Mouse (Mus musculus): ENCODE data around the gene Ntn4.

Ntn4 gene

GRCm38 (mm10) chr10:93640521-93640952 lies at the start of gene Ntn4:
TSS of gene Ntn4 (plus strand) at chr10:93640681.
- in situ Hi-C loops (cut with MboI, MseI): no loop called here

GRCm38 (mm10) chr10:93592456-93592855 lies 48.0 kb upstream of the Ntn4 start:
- in situ Hi-C loops (cut with MboI, MseI): no loop called here

GRCm38 (mm10) chr10:93594022-93594482 lies 46.4 kb upstream of the Ntn4 start:
- in situ Hi-C loops (cut with MboI, MseI): no loop called here

GRCm38 (mm10) chr10:93595831-93596230 lies 44.6 kb upstream of the Ntn4 start:
- in situ Hi-C loops (cut with MboI, MseI): no loop called here

GRCm38 (mm10) chr10:93596641-93597040 lies 43.8 kb upstream of the Ntn4 start:
- in situ Hi-C loops (cut with MboI, MseI): no loop called here

- in situ Hi-C loops (cut with MboI, MseI): loop anchor here (5.0 kb wide), 1 partner anchor 165 kb away; no protein-coding TSS in a partner anchor
Observed at GRCm38 (mm10) chr10:93602309-93602708, 38.2 kb upstream of the Ntn4 start.

GRCm38 (mm10) chr10:93603256-93603655 lies 37.2 kb upstream of the Ntn4 start:
- in situ Hi-C loops (cut with MboI, MseI): loop anchor here (5.0 kb wide), 1 partner anchor 164 kb away; no protein-coding TSS in a partner anchor

- in situ Hi-C loops (cut with MboI, MseI): no loop called here
Observed at GRCm38 (mm10) chr10:93606326-93606725, 34.2 kb upstream of the Ntn4 start.

GRCm38 (mm10) chr10:93608051-93608450 lies 32.4 kb upstream of the Ntn4 start:
- in situ Hi-C loops (cut with MboI, MseI): no loop called here

GRCm38 (mm10) chr10:93609236-93609635 lies 31.2 kb upstream of the Ntn4 start:
- in situ Hi-C loops (cut with MboI, MseI): no loop called here

GRCm38 (mm10) chr10:93610896-93611295 lies 29.6 kb upstream of the Ntn4 start:
- in situ Hi-C loops (cut with MboI, MseI): no loop called here

GRCm38 (mm10) chr10:93611419-93612007 lies 29.0 kb upstream of the Ntn4 start:
- in situ Hi-C loops (cut with MboI, MseI): no loop called here

- in situ Hi-C loops (cut with MboI, MseI): no loop called here
Observed at GRCm38 (mm10) chr10:93614850-93615249, 25.6 kb upstream of the Ntn4 start.

GRCm38 (mm10) chr10:93620438-93621179 lies 19.9 kb upstream of the Ntn4 start:
- in situ Hi-C loops (cut with MboI, MseI): no loop called here

- in situ Hi-C loops (cut with MboI, MseI): no loop called here
Observed at GRCm38 (mm10) chr10:93623725-93624124, 16.8 kb upstream of the Ntn4 start.

- in situ Hi-C loops (cut with MboI, MseI): no loop called here
Observed at GRCm38 (mm10) chr10:93624151-93624550, 16.3 kb upstream of the Ntn4 start.

GRCm38 (mm10) chr10:93630310-93630709 lies 10.2 kb upstream of the Ntn4 start:
- in situ Hi-C loops (cut with MboI, MseI): no loop called here

GRCm38 (mm10) chr10:93632086-93632485 lies 8.4 kb upstream of the Ntn4 start:
- in situ Hi-C loops (cut with MboI, MseI): no loop called here

- in situ Hi-C loops (cut with MboI, MseI): no loop called here
Observed at GRCm38 (mm10) chr10:93633563-93633962, 6.9 kb upstream of the Ntn4 start.

- in situ Hi-C loops (cut with MboI, MseI): no loop called here
Observed at GRCm38 (mm10) chr10:93633971-93634370, 6.5 kb upstream of the Ntn4 start.

GRCm38 (mm10) chr10:93635941-93636340 lies 4.5 kb upstream of the Ntn4 start:
- in situ Hi-C loops (cut with MboI, MseI): no loop called here

GRCm38 (mm10) chr10:93640953-93641820 lies 706 bp downstream of the Ntn4 start:
- in situ Hi-C loops (cut with MboI, MseI): no loop called here

All from regulatory T cell (primary cell).